Mouse (Mus musculus): ENCODE measurements around the gene Gm10309. TPM values are rescaled to one million over a fixed set of nuclear protein-coding genes. Genes with fewer than 3 reads are reported as not detected.

The Gm10309 gene
- polyA plus RNA-seq, 1 experiment: 0.05 TPM

GRCm38 (mm10) chr17:86535096-86535495 lies 30.1 kb upstream of the Gm10309 start:
- Histone ChIP-seq H3K4me1 (ENCODE audit: control insufficient read depth, insufficient read depth, insufficient read length, low read length) (peaks cover 5% of the 10 kb centered on the region; the same call in 1 of the 2 replicates), H3K36me3 (ENCODE audit: control insufficient read depth, insufficient read depth, low read length) (no peaks in the 10 kb centered on the region), H3K27ac (ENCODE audit: insufficient read depth, low read depth, low read length) (no peak overlapping the region), H3K27me3 (ENCODE audit: control insufficient read depth, insufficient read depth, low read length) (no peaks in the 10 kb centered on the region), H3K4me3 (ENCODE audit: low read depth, low read length) (no peak overlapping the region)
- TF ChIP-seq CTCF (IDR thresholded peaks at IDR 0.05; ENCODE audit: extremely low read depth, insufficient read length, insufficient replicate concordance, low read depth, low read length) (no peak), POLR2A (IDR thresholded peaks at IDR 0.05; ENCODE audit: low read depth, low read length) (no peak)
- 73% methylated on average over 10 of the region's 10 CpGs for WGBS

GRCm38 (mm10) chr17:86533549-86533851 lies 28.5 kb upstream of the Gm10309 start:
- Histone ChIP-seq H3K27me3 (ENCODE audit: control insufficient read depth, insufficient read depth, low read length) (no peaks in the 10 kb centered on the region), H3K36me3 (ENCODE audit: control insufficient read depth, insufficient read depth, low read length) (no peaks in the 10 kb centered on the region), H3K27ac (ENCODE audit: insufficient read depth, low read depth, low read length) (no peak overlapping the region), H3K4me3 (ENCODE audit: low read depth, low read length) (no peak overlapping the region), H3K4me1 (ENCODE audit: control insufficient read depth, insufficient read depth, insufficient read length, low read length) (peaks cover 8% of the 10 kb centered on the region)
- TF ChIP-seq CTCF (IDR thresholded peaks at IDR 0.05; ENCODE audit: extremely low read depth, insufficient read length, insufficient replicate concordance, low read depth, low read length): no peak
- no peak for TF ChIP-seq POLR2A (IDR thresholded peaks at IDR 0.05; ENCODE audit: low read depth, low read length)
- 82% methylated on average over 11 of the region's 11 CpGs for WGBS

GRCm38 (mm10) chr17:86532783-86533548 lies 27.9 kb upstream of the Gm10309 start:
- 71% methylated on average over 17 of the region's 17 CpGs for WGBS
- Histone ChIP-seq H3K27me3 (ENCODE audit: control insufficient read depth, insufficient read depth, low read length) (no peaks in the 10 kb centered on the region), H3K36me3 (ENCODE audit: control insufficient read depth, insufficient read depth, low read length) (no peaks in the 10 kb centered on the region), H3K4me3 (ENCODE audit: low read depth, low read length) (no peak overlapping the region), H3K4me1 (ENCODE audit: control insufficient read depth, insufficient read depth, insufficient read length, low read length) (peaks cover 8% of the 10 kb centered on the region), H3K27ac (ENCODE audit: insufficient read depth, low read depth, low read length) (no peak overlapping the region)
- TF ChIP-seq CTCF (IDR thresholded peaks at IDR 0.05; ENCODE audit: extremely low read depth, insufficient read length, insufficient replicate concordance, low read depth, low read length) (no peak), POLR2A (IDR thresholded peaks at IDR 0.05; ENCODE audit: low read depth, low read length) (no peak)

- 59% methylated on average over 6 of the region's 6 CpGs for WGBS
- Histone ChIP-seq H3K36me3 (ENCODE audit: control insufficient read depth, insufficient read depth, low read length) (no peaks in the 10 kb centered on the region), H3K4me1 (ENCODE audit: control insufficient read depth, insufficient read depth, insufficient read length, low read length) (peaks cover 8% of the 10 kb centered on the region), H3K27ac (ENCODE audit: insufficient read depth, low read depth, low read length) (peak overlapping the region; percentile 58; the same call in 1 of the 2 replicates), H3K4me3 (ENCODE audit: low read depth, low read length) (no peak overlapping the region), H3K27me3 (ENCODE audit: control insufficient read depth, insufficient read depth, low read length) (no peaks in the 10 kb centered on the region)
- TF ChIP-seq CTCF (IDR thresholded peaks at IDR 0.05; ENCODE audit: extremely low read depth, insufficient read length, insufficient replicate concordance, low read depth, low read length) (no peak), POLR2A (IDR thresholded peaks at IDR 0.05; ENCODE audit: low read depth, low read length) (no peak)
Measured at GRCm38 (mm10) chr17:86531231-86531630, 26.2 kb upstream of the Gm10309 start.

- 45% methylated on average over 4 of the region's 4 CpGs for WGBS
- TF ChIP-seq CTCF (IDR thresholded peaks at IDR 0.05; ENCODE audit: extremely low read depth, insufficient read length, insufficient replicate concordance, low read depth, low read length) (no peak), POLR2A (IDR thresholded peaks at IDR 0.05; ENCODE audit: low read depth, low read length) (no peak)
Measured at GRCm38 (mm10) chr17:86529411-86529810, 24.4 kb upstream of the Gm10309 start.

GRCm38 (mm10) chr17:86529003-86529402 lies 24.0 kb upstream of the Gm10309 start:
- Histone ChIP-seq H3K27ac (ENCODE audit: insufficient read depth, low read depth, low read length) (no peak overlapping the region), H3K36me3 (ENCODE audit: control insufficient read depth, insufficient read depth, low read length) (no peaks in the 10 kb centered on the region), H3K4me3 (ENCODE audit: low read depth, low read length) (no peak overlapping the region), H3K27me3 (ENCODE audit: control insufficient read depth, insufficient read depth, low read length) (no peaks in the 10 kb centered on the region), H3K4me1 (ENCODE audit: control insufficient read depth, insufficient read depth, insufficient read length, low read length) (peaks cover 17% of the 10 kb centered on the region)
- TF ChIP-seq CTCF (IDR thresholded peaks at IDR 0.05; ENCODE audit: extremely low read depth, insufficient read length, insufficient replicate concordance, low read depth, low read length) (no peak), POLR2A (IDR thresholded peaks at IDR 0.05; ENCODE audit: low read depth, low read length) (no peak)
- 72% methylated on average over 10 of the region's 10 CpGs for WGBS

More at GRCm38 (mm10) chr17:86529411-86529810, 24.4 kb upstream of the Gm10309 start:
- H3K4me3 ChIP-seq (ENCODE audit: low read depth, low read length): no peak overlapping the region
- H3K36me3 ChIP-seq (ENCODE audit: control insufficient read depth, insufficient read depth, low read length): no peaks in the 10 kb centered on the region
- H3K27me3 ChIP-seq (ENCODE audit: control insufficient read depth, insufficient read depth, low read length): no peaks in the 10 kb centered on the region
- H3K27ac ChIP-seq (ENCODE audit: insufficient read depth, low read depth, low read length): no peak overlapping the region
- peaks cover 13% of the 10 kb centered on the region for H3K4me1 ChIP-seq (ENCODE audit: control insufficient read depth, insufficient read depth, insufficient read length, low read length)

GRCm38 (mm10) chr17:86527298-86527697 lies 22.3 kb upstream of the Gm10309 start:
- H3K36me3 ChIP-seq (ENCODE audit: control insufficient read depth, insufficient read depth, low read length): no peaks in the 10 kb centered on the region
- 87% methylated on average over 5 of the region's 5 CpGs for WGBS
- H3K27me3 ChIP-seq (ENCODE audit: control insufficient read depth, insufficient read depth, low read length): no peaks in the 10 kb centered on the region
- H3K27ac ChIP-seq (ENCODE audit: insufficient read depth, low read depth, low read length): no peak overlapping the region
- H3K4me1 ChIP-seq (ENCODE audit: control insufficient read depth, insufficient read depth, insufficient read length, low read length): peaks cover 30% of the 10 kb centered on the region
- TF ChIP-seq CTCF (IDR thresholded peaks at IDR 0.05; ENCODE audit: extremely low read depth, insufficient read length, insufficient replicate concordance, low read depth, low read length) (no peak), POLR2A (IDR thresholded peaks at IDR 0.05; ENCODE audit: low read depth, low read length) (no peak)
- no peak overlapping the region for H3K4me3 ChIP-seq (ENCODE audit: low read depth, low read length)

All from small intestine, adult 2 months (tissue).